Mouse (Mus musculus): ENCODE measurements at regions not wholly inside any gene's neighbourhood (a gene's known extent, or its start where the extent isn't known, plus 50 kb on each side); places are given as distances from the start of the nearest gene placed in this dataset.

DNA sequence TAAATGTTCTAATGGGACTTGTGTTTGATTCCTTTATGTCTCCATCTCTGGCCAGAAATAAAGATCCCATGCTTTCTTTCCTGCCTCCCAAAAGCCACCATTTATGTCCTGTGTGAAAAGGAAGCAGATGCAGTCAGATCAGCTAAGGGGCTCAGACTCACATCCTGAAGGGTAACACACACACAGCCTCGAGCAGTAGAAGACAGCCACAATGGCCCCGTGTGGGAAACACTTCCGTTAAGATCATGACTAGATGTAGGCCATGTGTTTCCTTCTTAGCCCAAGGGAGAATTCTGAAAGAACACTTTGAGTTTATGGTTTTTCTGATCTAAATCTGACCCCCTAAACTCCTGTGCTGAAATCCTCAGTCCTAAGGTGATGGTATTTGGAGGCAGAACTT lies 110.4 kb upstream of the Gm3448 start:
- no peak for ATAC-seq (ENCODE audit: insufficient number of reproducible peaks, insufficient read depth, low FRiP score, low TSS enrichment, low read depth)
- Histone ChIP-seq H3K4me2 (no peak overlapping the region), H3K27me3 (no peaks in the 10 kb centered on the region), H3K27ac (no peak overlapping the region), H3K36me3 (no peaks in the 10 kb centered on the region), H3K9me3 (no peaks in the 10 kb centered on the region), H3K9ac (no peak overlapping the region), H3K4me3 (no peak overlapping the region), H3K4me1 (peaks cover 7% of the 10 kb centered on the region; the same call in 1 of the 2 replicates)
- 58% methylated on average over 3 of the region's 3 CpGs for WGBS

DNA sequence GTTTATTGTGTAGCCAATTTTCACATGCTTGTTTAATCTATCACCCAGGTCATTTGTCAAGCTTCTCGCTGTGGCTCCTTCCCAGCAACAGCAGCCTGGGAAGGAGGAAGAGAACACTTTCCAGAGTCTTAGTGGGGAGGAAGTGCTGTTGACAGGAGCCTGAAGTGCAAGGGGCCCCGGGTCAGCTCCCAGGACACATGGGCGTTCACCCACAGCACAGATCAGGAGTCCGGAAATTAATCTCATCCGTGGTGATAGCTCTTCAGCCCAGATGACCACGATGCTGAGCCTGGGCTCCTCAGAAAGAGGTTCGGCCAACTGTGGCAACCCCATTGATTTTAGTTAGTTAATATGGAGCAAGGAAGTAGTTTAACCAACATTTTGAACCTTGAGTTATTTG lies 105.3 kb upstream of the Gm3448 start:
- no peak overlapping the region for H3K27ac ChIP-seq
- H3K4me3 ChIP-seq, result no peak overlapping the region
- no peaks in the 10 kb centered on the region for H3K27me3 ChIP-seq
- H3K9ac ChIP-seq, result no peak overlapping the region
- H3K4me1 ChIP-seq, result no peaks in the 10 kb centered on the region
- no peak for ATAC-seq (ENCODE audit: insufficient number of reproducible peaks, insufficient read depth, low FRiP score, low TSS enrichment, low read depth)
- H3K9me3 ChIP-seq, result no peaks in the 10 kb centered on the region
- WGBS, result 73% methylated on average over 7 of the region's 7 CpGs
- H3K4me2 ChIP-seq, result no peak overlapping the region
- no peaks in the 10 kb centered on the region for H3K36me3 ChIP-seq

DNA sequence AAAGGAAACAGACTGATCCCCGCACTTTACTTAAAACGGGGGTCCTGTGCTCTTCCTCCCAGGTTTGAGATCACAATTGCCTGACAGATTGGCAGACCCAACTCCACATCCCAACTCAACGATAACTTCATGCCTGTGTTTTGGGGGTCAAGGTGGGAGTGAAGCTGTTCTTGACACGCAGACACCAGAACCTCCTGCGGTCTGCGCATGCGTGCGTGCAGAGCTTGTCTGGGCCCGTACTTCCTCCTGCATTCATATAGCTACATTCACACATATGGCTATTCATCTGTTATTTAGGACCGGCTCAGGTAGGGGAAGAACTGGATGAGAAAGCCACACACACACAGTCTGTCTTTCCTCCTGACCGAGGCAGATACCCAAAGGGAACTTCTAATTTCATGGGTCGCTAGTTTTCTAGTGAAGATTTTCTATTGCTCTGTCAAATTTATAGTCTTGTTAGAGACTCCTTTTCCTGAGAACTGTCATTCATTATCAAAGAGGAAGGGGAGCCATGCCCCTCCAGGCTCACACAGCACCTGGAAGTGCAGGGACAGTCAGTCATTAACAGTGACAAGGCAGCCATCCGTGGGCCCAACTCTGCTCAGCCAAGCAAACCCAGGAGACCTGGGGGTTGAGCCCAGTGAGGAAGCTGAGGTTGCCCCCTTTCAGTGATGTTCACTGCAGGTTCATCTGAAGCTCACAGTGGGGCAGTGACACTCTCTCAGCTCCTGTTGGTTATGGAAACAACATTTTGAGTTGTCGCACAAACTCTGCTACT lies 104.0 kb upstream of the Gm3448 start:
- H3K4me2 ChIP-seq, result no peak overlapping the region
- H3K4me3 ChIP-seq, result no peak overlapping the region
- H3K4me1 ChIP-seq, result no peaks in the 10 kb centered on the region
- no peak overlapping the region for H3K9ac ChIP-seq
- no peak overlapping the region for H3K27ac ChIP-seq
- H3K36me3 ChIP-seq, result no peaks in the 10 kb centered on the region
- ATAC-seq (ENCODE audit: insufficient number of reproducible peaks, insufficient read depth, low FRiP score, low TSS enrichment, low read depth), result no peak
- 77% methylated on average over 14 of the region's 14 CpGs for WGBS
- no peaks in the 10 kb centered on the region for H3K9me3 ChIP-seq
- H3K27me3 ChIP-seq, result no peaks in the 10 kb centered on the region

DNA sequence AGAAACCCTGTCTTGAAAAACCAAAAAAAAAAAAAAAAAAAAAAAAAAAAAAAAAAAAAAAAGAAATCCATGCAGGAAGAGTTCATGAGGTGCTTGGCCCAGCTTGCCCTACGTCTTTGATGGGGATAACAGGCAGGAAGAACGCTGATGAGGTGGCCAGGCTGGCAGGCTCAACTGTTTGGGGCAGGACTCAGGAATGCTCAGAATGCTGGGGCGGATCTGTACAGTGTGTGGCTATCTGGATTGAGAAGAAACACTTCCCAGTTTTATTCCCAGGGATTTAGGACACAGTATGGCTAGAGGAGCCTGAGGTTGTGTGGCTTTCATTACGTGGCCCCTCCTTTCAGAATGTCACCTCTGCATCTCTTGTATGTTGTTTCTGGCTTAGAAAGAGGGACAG lies 99.1 kb upstream of the Gm3448 start:
- no peak for ATAC-seq (ENCODE audit: insufficient number of reproducible peaks, insufficient read depth, low FRiP score, low TSS enrichment, low read depth)
- no peaks in the 10 kb centered on the region for H3K9me3 ChIP-seq
- H3K9ac ChIP-seq, result no peak overlapping the region
- H3K4me3 ChIP-seq, result no peak overlapping the region
- H3K36me3 ChIP-seq, result no peaks in the 10 kb centered on the region
- WGBS, result 62% methylated on average over 4 of the region's 4 CpGs
- no peak overlapping the region for H3K4me2 ChIP-seq
- no peaks in the 10 kb centered on the region for H3K4me1 ChIP-seq
- no peak overlapping the region for H3K27ac ChIP-seq
- no peaks in the 10 kb centered on the region for H3K27me3 ChIP-seq

Data from embryonic facial prominence, embryonic 13.5 days (tissue).